Mouse (Mus musculus) forebrain, embryonic 16.5 days (tissue): ENCODE measurements around the gene Iqcf6. TPM values are rescaled to one million over a fixed set of nuclear protein-coding genes. Genes with fewer than 3 reads are reported as not detected.
A peak's percentile ranks its signal among the peaks of the same experiment; 100 is the strongest.

Experiments used
- ATAC-seq: fragments of 200-750 bp; cut with Nextera tagmentation; 2 replicates; pipeline ENCODE4 v1.8.0; 2017; ENCODE audit warnings: mild to moderate bottlenecking, moderate library complexity
- H3K27ac ChIP-seq: fragments of 300-500 bp; sonication (generic); 2 replicates; pipeline ENCODE4 v1.5.1; 2014; ENCODE audit warnings: low read length, control low read depth
- H3K27me3 ChIP-seq: fragments of 300-500 bp; sonication (generic); replicated peaks from 2 replicates; pipeline ENCODE4 v1.6.1; 2014; ENCODE audit warnings: low read length; ENCODE audit not compliant: control insufficient read depth, insufficient read depth
- H3K36me3 ChIP-seq: fragments of 300-500 bp; sonication (generic); 2 replicates; pipeline ENCODE4 v1.6.1; 2014; ENCODE audit not compliant: control insufficient read depth, insufficient read depth
- H3K4me1 ChIP-seq: fragments of 300-500 bp; sonication (generic); replicated peaks from 2 replicates; pipeline ENCODE4 v1.6.1; 2014; ENCODE audit warnings: low read length; ENCODE audit not compliant: control insufficient read depth, insufficient read depth
- H3K4me2 ChIP-seq: fragments of 300-500 bp; sonication (generic); 2 replicates; pipeline ENCODE4 v1.6.1; 2014; ENCODE audit warnings: mild to moderate bottlenecking, low read length, control low read depth
- H3K4me3 ChIP-seq: fragments of 300-500 bp; sonication (generic); replicated peaks from 2 replicates; pipeline ENCODE4 v1.5.1; 2014; ENCODE audit warnings: mild to moderate bottlenecking, low read length, control low read depth
- H3K9ac ChIP-seq: fragments of 300-500 bp; sonication (generic); replicated peaks from 2 replicates; pipeline ENCODE4 v1.6.1; 2014; ENCODE audit warnings: low read depth, low read length, control low read depth
- H3K9me3 ChIP-seq: fragments of 300-500 bp; sonication (generic); 2 replicates; pipeline ENCODE4 v1.6.1; 2016; ENCODE audit warnings: low read length; ENCODE audit not compliant: control insufficient read depth
- WGBS: fragments of 180-500 bp; shearing (Covaris S2); extraction: QIAGEN DNeasy Blood & Tissue Kit; methylation state at CpG from one replicate; pipeline ENCODE4 v1.1.7; 2014; 5-methylcytosine and 5-hydroxymethylcytosine counted together
- polyA plus RNA-seq: library from polyadenylated mRNA; unstranded; fragments of >200 nt; fragmentation: Nextera tagmentation; extraction: Ambion mirVana; gene quantifications from 2 replicates; pipeline ENCODE4 v1.2.1, GENCODE M21; 2015

Iqcf6 gene
- polyA plus RNA-seq, 1 experiment from 2014 or later, result not detected

- no peak for ATAC-seq
- Histone ChIP-seq H3K4me1 (no peaks in the 10 kb centered on the region), H3K9me3 (no peaks in the 10 kb centered on the region), H3K36me3 (no peaks in the 10 kb centered on the region), H3K27me3 (no peaks in the 10 kb centered on the region), H3K4me2 (no peak overlapping the region), H3K4me3 (no peak overlapping the region), H3K27ac (no peak overlapping the region), H3K9ac (no peak overlapping the region)
- WGBS, result 84% methylated on average over 27 of the region's 27 CpGs
Observed at GRCm38 (mm10) chr9:106647226-106647625, 20.8 kb downstream of the Iqcf6 start.

GRCm38 (mm10) chr9:106652720-106653119 is 26.3 kb downstream of the Iqcf6 start:
- no peak for ATAC-seq
- Histone ChIP-seq H3K9me3 (no peaks in the 10 kb centered on the region), H3K4me3 (no peak overlapping the region), H3K27me3 (peaks cover 15% of the 10 kb centered on the region), H3K4me2 (no peak overlapping the region), H3K9ac (no peak overlapping the region), H3K27ac (no peak overlapping the region), H3K4me1 (peaks cover 13% of the 10 kb centered on the region), H3K36me3 (no peaks in the 10 kb centered on the region)
- 72% methylated on average over 1 of the region's 1 CpGs for WGBS

- H3K9me3 ChIP-seq, result no peaks in the 10 kb centered on the region
- WGBS, result under 1% methylated on average over 40 of the region's 44 CpGs
- peak; percentile 61 for ATAC-seq
- no peaks in the 10 kb centered on the region for H3K36me3 ChIP-seq
- H3K27me3 ChIP-seq, result peaks cover 15% of the 10 kb centered on the region
- H3K4me1 ChIP-seq, result peaks cover 13% of the 10 kb centered on the region
- H3K9ac ChIP-seq, result peak within 1 kb of the TSS; percentile 78
- H3K4me2 ChIP-seq, result peak within 1 kb of the TSS; percentile 67
- H3K4me3 ChIP-seq, result peak within 1 kb of the TSS; percentile 58
- H3K27ac ChIP-seq, result no peak within 1 kb of the TSS
Observed at GRCm38 (mm10) chr9:106655884-106656720, 29.7 kb downstream of the Iqcf6 start, which contains the start of gene Grm2. Grm2 (minus strand) TSS chr9:106656082.

- peaks cover 13% of the 10 kb centered on the region for H3K4me1 ChIP-seq
- no peak overlapping the region for H3K4me3 ChIP-seq
- peaks cover 15% of the 10 kb centered on the region for H3K27me3 ChIP-seq
- no peak overlapping the region for H3K27ac ChIP-seq
- no peak overlapping the region for H3K9ac ChIP-seq
- ATAC-seq, result peak; percentile 9; the same call in 1 of the 2 replicates
- no peak overlapping the region for H3K4me2 ChIP-seq
- no peaks in the 10 kb centered on the region for H3K9me3 ChIP-seq
- 35% methylated on average over 5 of the region's 5 CpGs for WGBS
- no peaks in the 10 kb centered on the region for H3K36me3 ChIP-seq
Observed at GRCm38 (mm10) chr9:106656820-106657219, 30.4 kb downstream of the Iqcf6 start.

- no peak overlapping the region for H3K4me3 ChIP-seq
- H3K36me3 ChIP-seq, result no peaks in the 10 kb centered on the region; the same call in 1 of the 2 replicates
- H3K9me3 ChIP-seq, result no peaks in the 10 kb centered on the region
- ATAC-seq, result peak; percentile 23; the same call in 1 of the 2 replicates
- WGBS, result 33% methylated on average over 5 of the region's 5 CpGs
- no peak overlapping the region for H3K4me2 ChIP-seq
- H3K9ac ChIP-seq, result no peak overlapping the region
- peaks cover 13% of the 10 kb centered on the region for H3K4me1 ChIP-seq
- peaks cover 15% of the 10 kb centered on the region for H3K27me3 ChIP-seq
- no peak overlapping the region for H3K27ac ChIP-seq
Observed at GRCm38 (mm10) chr9:106657592-106657991, 31.2 kb downstream of the Iqcf6 start.

GRCm38 (mm10) chr9:106659441-106659840 is 33.1 kb downstream of the Iqcf6 start:
- Histone ChIP-seq H3K9ac (no peak overlapping the region), H3K36me3 (no peaks in the 10 kb centered on the region; the same call in 1 of the 2 replicates), H3K27ac (no peak overlapping the region), H3K27me3 (peaks cover 9% of the 10 kb centered on the region), H3K4me3 (no peak overlapping the region), H3K4me2 (no peak overlapping the region), H3K9me3 (no peaks in the 10 kb centered on the region), H3K4me1 (peaks cover 20% of the 10 kb centered on the region)
- ATAC-seq, result no peak
- 26% methylated on average over 7 of the region's 7 CpGs for WGBS

- Histone ChIP-seq H3K27me3 (peaks cover 5% of the 10 kb centered on the region; the same call in 1 of the 2 replicates), H3K4me2 (no peak overlapping the region), H3K36me3 (no peaks in the 10 kb centered on the region; the same call in 1 of the 2 replicates), H3K27ac (no peak overlapping the region), H3K9me3 (no peaks in the 10 kb centered on the region), H3K4me3 (no peak overlapping the region), H3K9ac (no peak overlapping the region), H3K4me1 (peaks cover 25% of the 10 kb centered on the region)
- no peak for ATAC-seq
- whole genome bisulfite sequencing, result 61% methylated on average over 1 of the region's 1 CpGs
Observed at GRCm38 (mm10) chr9:106659935-106660334, 33.6 kb downstream of the Iqcf6 start.

- WGBS, result 82% methylated on average over 6 of the region's 6 CpGs
- no peaks in the 10 kb centered on the region for H3K27me3 ChIP-seq
- no peak overlapping the region for H3K27ac ChIP-seq
- H3K9ac ChIP-seq, result no peak overlapping the region
- H3K4me1 ChIP-seq, result peaks cover 15% of the 10 kb centered on the region
- no peaks in the 10 kb centered on the region; the same call in 1 of the 2 replicates for H3K36me3 ChIP-seq
- no peak overlapping the region for H3K4me2 ChIP-seq
- no peak overlapping the region for H3K4me3 ChIP-seq
- ATAC-seq, result no peak
- no peaks in the 10 kb centered on the region for H3K9me3 ChIP-seq
Observed at GRCm38 (mm10) chr9:106663200-106663599, 36.8 kb downstream of the Iqcf6 start.

- no peak overlapping the region for H3K4me3 ChIP-seq
- 23% methylated on average over 4 of the region's 4 CpGs for WGBS
- H3K36me3 ChIP-seq, result no peaks in the 10 kb centered on the region; the same call in 1 of the 2 replicates
- peak; percentile 93 for ATAC-seq
- no peak overlapping the region for H3K9ac ChIP-seq
- peak overlapping the region; percentile 84 for H3K27ac ChIP-seq
- H3K4me1 ChIP-seq, result peaks cover 15% of the 10 kb centered on the region
- no peak overlapping the region for H3K4me2 ChIP-seq
- H3K9me3 ChIP-seq, result no peaks in the 10 kb centered on the region
- no peaks in the 10 kb centered on the region for H3K27me3 ChIP-seq
Observed at GRCm38 (mm10) chr9:106664433-106664832, 38.1 kb downstream of the Iqcf6 start.
